Mouse (Mus musculus) hindbrain, embryonic 13.5 days (tissue): ENCODE measurements around the gene Ankrd6. TPM values are rescaled to one million over a fixed set of nuclear protein-coding genes. Genes with fewer than 3 reads are reported as not detected.

Source experiments
- ATAC-seq: fragments of 200-750 bp; cut with Nextera tagmentation; 2 replicates; pipeline ENCODE4 v1.8.0; 2017; ENCODE audit warnings: moderate TSS enrichment; ENCODE audit not compliant: low FRiP score
- H3K27ac ChIP-seq: fragments of 300-500 bp; sonication (generic); 2 replicates; pipeline ENCODE4 v1.5.1; 2015; ENCODE audit warnings: inconsistent platforms, mild to moderate bottlenecking, moderate library complexity
- H3K27me3 ChIP-seq: fragments of 300-500 bp; sonication (generic); 2 replicates; pipeline ENCODE4 v1.6.1; 2015; ENCODE audit warnings: mild to moderate bottlenecking, inconsistent platforms
- H3K36me3 ChIP-seq: fragments of 300-500 bp; sonication (generic); 2 replicates; pipeline ENCODE4 v1.6.1; 2015; ENCODE audit warnings: mild to moderate bottlenecking, inconsistent platforms
- H3K4me1 ChIP-seq: fragments of 300-500 bp; sonication (generic); replicated peaks from 2 replicates; pipeline ENCODE4 v1.6.1; 2015; ENCODE audit warnings: inconsistent platforms
- H3K4me2 ChIP-seq: fragments of 300-500 bp; sonication (generic); 2 replicates; pipeline ENCODE4 v1.6.1; 2015; ENCODE audit warnings: inconsistent platforms, mild to moderate bottlenecking, moderate library complexity
- H3K4me3 ChIP-seq: fragments of 300-500 bp; sonication (generic); 2 replicates; pipeline ENCODE4 v1.5.1; 2015; ENCODE audit warnings: mild to moderate bottlenecking, inconsistent platforms
- H3K9ac ChIP-seq: fragments of 300-500 bp; sonication (generic); 2 replicates; pipeline ENCODE4 v1.6.1; 2015; ENCODE audit warnings: mild to moderate bottlenecking, inconsistent platforms
- H3K9me3 ChIP-seq: fragments of 300-500 bp; sonication (generic); 2 replicates; pipeline ENCODE4 v1.6.1; 2016; ENCODE audit warnings: inconsistent platforms
- WGBS: fragments of 180-500 bp; shearing (Covaris S2); methylation state at CpG from one replicate; pipeline ENCODE4 v1.1.7; 2015; 5-methylcytosine and 5-hydroxymethylcytosine counted together
- polyA plus RNA-seq: library from polyadenylated mRNA; unstranded; fragments of >200 nt; fragmentation: Nextera tagmentation; extraction: Ambion mirVana; gene quantifications from 2 replicates; pipeline ENCODE4 v1.2.1, GENCODE M21; 2015

Gene Ankrd6
- polyA plus RNA-seq, 1 experiment from 2014 or later: 19.0 TPM

DNA sequence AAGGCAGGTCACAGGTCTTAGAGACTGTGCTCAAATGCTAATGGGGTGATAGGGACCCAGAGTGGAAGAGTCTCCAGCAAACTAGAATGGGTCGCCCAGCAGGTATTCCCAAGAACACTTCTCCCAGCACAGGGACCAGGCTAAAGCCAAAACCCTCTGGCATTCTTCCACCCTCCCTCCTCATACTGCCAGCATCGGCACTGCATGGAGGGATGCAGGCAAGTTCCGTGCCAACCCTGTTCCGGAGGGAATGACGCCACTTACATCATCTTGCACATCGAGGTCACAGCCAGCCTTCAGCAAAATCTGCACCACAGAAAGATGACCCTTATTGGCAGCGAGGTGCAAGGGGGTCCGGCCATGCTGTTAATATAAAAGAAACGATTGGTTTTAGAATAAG lies 114.6 kb downstream of the Ankrd6 start:
- Histone ChIP-seq H3K4me1 (peaks cover 5% of the 10 kb centered on the region; the same call in 1 of the 2 replicates), H3K27ac (no peak overlapping the region), H3K9me3 (no peaks in the 10 kb centered on the region), H3K27me3 (no peaks in the 10 kb centered on the region), H3K4me2 (no peak overlapping the region), H3K4me3 (no peak overlapping the region), H3K36me3 (no peaks in the 10 kb centered on the region), H3K9ac (no peak overlapping the region)
- no peak for ATAC-seq
- 93% methylated on average over 9 of the region's 9 CpGs for WGBS

DNA sequence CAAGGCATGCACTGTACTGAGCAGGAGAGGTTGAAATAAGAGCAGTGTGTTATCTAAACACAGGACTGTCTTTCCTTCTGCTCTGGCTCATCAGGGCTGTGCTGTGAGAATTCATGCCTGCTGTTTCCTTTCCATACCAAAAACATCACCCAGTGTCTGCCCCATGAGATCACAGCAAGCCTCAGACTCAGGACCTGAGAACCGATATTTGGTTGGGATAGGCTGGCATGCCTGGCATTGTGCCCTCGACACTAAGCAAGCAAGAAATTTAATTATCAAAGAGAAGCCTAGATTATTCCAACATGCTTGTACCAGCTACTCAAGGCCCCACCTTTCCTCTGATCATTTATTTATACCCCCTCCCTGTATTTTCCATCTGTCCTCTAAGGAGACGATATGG lies 116.1 kb downstream of the Ankrd6 start:
- no peak for ATAC-seq
- no peak overlapping the region for H3K9ac ChIP-seq
- H3K9me3 ChIP-seq: no peaks in the 10 kb centered on the region
- H3K27ac ChIP-seq: no peak overlapping the region
- H3K4me2 ChIP-seq: no peak overlapping the region; the same call in 1 of the 2 replicates
- no peaks in the 10 kb centered on the region for H3K36me3 ChIP-seq
- H3K4me1 ChIP-seq: peaks cover 5% of the 10 kb centered on the region; the same call in 1 of the 2 replicates
- H3K4me3 ChIP-seq: no peak overlapping the region
- 81% methylated on average over 3 of the region's 3 CpGs for WGBS
- no peaks in the 10 kb centered on the region for H3K27me3 ChIP-seq

DNA sequence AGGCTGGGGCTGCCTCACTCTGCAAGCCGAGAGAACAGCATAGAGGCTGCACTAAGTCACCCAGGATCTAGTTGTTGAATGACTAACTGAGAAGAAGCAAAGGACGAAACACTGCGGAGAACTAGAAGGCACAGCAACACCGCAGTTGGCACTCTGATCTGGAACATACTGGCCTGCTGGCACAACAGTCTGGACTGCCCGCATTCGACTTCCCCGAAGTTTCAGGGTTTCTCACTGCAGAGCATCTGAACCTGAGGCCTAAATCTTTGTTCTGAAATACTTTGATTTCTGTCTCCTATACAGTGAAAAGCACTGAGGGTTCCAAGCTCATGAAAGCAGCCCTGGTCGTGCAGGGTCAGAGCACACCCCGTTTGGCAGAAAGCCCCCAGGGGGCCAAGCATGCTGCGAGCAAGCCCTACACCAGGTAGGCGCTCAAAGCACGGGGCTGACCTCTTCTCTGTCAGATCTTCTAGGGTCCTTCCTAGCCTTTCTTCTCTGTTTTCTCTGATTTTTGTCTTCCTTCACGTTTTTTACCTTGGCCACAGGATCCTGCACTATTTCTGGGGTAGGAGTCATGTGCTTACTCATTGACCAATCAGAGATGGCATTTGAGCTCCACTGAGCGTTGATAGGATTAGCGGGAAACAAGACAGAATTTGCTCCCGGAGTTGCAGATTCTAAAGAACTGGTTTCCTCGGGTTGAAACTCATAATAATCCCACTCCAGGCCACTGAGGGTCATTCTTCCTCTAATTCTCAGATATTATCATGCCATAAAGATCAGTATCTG lies 117.0 kb downstream of the Ankrd6 start:
- peak overlapping the region; percentile 31 for H3K4me3 ChIP-seq
- no peak overlapping the region for H3K27ac ChIP-seq
- H3K4me1 ChIP-seq: peaks cover 5% of the 10 kb centered on the region; the same call in 1 of the 2 replicates
- 52% methylated on average over 17 of the region's 17 CpGs for WGBS
- 0 out of 2 replicates have a peak overlapping the region, but pooled peaks have one; percentile 10 for H3K9ac ChIP-seq
- H3K4me2 ChIP-seq: peak overlapping the region; percentile 54
- no peaks in the 10 kb centered on the region for H3K36me3 ChIP-seq
- 0 out of 2 replicates have a peak, but pooled peaks have one; percentile 52 for ATAC-seq
- H3K27me3 ChIP-seq: no peaks in the 10 kb centered on the region
- H3K9me3 ChIP-seq: no peaks in the 10 kb centered on the region

DNA sequence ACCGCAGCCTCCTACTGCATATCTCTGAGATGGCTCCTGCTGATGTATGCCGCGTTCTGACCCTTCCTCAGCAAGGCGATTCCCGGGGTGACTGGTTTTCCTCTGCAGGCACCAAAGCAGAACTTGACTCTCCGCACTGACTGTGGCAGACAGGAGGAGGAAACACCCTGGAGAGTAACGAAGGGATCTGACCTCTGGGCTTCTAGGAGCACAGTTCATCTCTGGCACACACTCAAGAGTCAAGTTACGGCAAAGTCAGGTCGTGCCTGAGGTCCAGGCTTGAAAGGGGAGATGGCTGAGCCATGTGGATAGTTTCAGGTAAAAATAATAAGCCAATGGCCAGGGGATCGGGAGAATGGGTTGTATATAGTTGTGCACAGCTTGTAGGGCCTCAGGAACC lies 121.3 kb downstream of the Ankrd6 start:
- 77% methylated on average over 10 of the region's 10 CpGs for WGBS
- no peak overlapping the region for H3K4me2 ChIP-seq
- H3K9me3 ChIP-seq: no peaks in the 10 kb centered on the region
- H3K4me1 ChIP-seq: peaks cover 13% of the 10 kb centered on the region
- no peak overlapping the region for H3K9ac ChIP-seq
- ATAC-seq: no peak
- no peak overlapping the region for H3K4me3 ChIP-seq
- no peaks in the 10 kb centered on the region for H3K36me3 ChIP-seq
- no peaks in the 10 kb centered on the region for H3K27me3 ChIP-seq
- no peak overlapping the region for H3K27ac ChIP-seq

DNA sequence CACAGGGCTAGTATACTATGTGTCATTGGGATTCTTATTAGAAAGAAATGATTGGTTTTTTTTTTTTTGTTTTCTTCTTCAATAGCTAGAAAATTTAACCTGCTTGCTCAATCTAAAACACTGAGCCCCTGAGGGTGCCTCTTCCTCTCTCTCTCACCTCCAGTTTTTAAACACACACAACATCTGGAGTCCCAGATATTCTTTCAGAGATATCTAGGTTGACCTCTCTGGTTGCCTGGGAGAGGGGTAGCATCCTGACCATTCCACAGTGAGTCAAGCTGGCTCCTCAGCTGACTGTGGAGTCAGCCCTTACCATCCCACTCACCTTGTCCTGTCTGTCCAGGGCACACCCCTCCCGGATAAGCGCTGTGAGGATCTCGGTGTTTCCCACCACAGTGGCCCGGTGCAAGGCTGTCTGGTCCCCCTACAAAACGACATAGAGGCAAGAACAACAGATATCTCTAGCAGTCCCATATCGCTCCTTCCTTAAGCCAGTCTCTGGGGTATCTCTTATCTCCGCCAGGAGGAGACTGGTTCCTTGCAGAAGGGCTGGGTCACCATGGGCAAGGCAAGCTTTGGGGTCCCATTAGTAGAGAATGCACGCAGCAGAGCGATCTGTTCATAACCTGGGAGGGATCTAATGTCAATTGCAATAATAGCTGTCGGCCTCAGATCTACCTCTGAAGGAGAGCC lies 122.1 kb downstream of the Ankrd6 start:
- Histone ChIP-seq H3K9ac (no peak overlapping the region), H3K4me2 (no peak overlapping the region), H3K36me3 (no peaks in the 10 kb centered on the region), H3K4me1 (peaks cover 11% of the 10 kb centered on the region), H3K27ac (no peak overlapping the region), H3K4me3 (no peak overlapping the region), H3K9me3 (no peaks in the 10 kb centered on the region), H3K27me3 (no peaks in the 10 kb centered on the region)
- no peak for ATAC-seq
- 95% methylated on average over 10 of the region's 10 CpGs for WGBS

DNA sequence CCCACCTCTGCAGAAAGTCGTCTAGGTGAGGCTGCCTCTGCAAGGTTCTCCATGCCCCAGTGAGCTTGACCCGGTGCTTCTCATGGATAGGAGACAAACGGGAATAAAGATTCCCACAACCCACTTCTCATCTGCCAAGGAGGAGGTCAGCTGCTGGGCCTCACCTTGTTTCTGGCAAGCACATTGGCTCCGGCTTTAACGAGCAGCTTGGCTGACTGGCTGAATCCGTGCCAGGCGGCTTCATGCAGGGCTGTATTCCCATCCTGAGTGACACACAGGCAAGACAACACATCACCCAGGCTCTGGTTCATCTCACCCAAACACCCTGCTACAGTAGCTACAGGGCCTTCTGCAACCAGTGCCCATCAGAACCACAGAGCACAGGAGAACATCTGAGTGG lies 123.7 kb downstream of the Ankrd6 start:
- H3K9me3 ChIP-seq: no peaks in the 10 kb centered on the region
- no peak overlapping the region for H3K4me3 ChIP-seq
- peak overlapping the region; percentile 25; the same call in 1 of the 2 replicates for H3K27ac ChIP-seq
- H3K27me3 ChIP-seq: no peaks in the 10 kb centered on the region
- H3K4me2 ChIP-seq: no peak overlapping the region
- peaks cover 4% of the 10 kb centered on the region; the same call in 1 of the 2 replicates for H3K36me3 ChIP-seq
- no peak for ATAC-seq
- no peak overlapping the region for H3K9ac ChIP-seq
- peaks cover 8% of the 10 kb centered on the region for H3K4me1 ChIP-seq
- WGBS: 56% methylated on average over 7 of the region's 7 CpGs

DNA sequence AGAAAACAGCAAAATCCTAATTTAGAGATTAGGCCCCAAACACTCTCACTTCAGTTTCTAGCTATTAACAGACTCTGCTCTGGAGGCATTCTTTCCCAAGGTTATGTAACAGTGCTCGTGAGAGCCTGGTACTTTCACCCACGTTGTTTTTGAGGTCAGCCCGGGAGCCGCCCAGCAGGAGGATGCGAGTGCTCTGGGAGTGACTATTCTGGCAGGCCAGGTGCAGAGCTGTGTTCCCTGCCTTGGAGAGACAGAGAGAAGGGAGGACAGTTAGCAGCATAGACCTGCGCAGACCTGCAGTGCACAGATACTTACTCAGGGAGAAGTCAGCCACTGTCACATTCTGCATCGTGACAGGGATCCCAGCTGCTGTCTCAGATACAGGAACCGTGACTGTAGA lies 126.4 kb downstream of the Ankrd6 start:
- ATAC-seq: no peak
- peaks cover 8% of the 10 kb centered on the region; the same call in 1 of the 2 replicates for H3K36me3 ChIP-seq

DNA sequence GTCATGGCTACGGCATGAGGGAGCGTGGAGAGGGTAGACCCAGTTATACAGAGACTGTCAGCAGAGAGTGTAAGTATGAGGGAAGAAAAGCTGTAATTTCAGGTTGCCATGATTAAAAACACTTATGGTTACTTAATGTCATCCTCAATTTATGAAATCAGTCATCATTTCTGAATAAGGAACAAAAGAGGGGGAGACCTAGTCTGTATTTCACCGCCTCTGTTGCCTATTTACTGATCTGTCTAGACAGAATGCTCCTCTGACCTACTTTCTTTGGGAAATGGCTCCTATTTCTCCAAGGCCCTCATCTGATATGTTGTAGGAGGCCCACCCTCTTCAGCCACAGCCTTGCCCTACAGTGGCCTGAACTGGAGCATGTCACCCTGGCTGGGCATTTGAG lies 130.0 kb downstream of the Ankrd6 start:
- ATAC-seq: no peak

More for the DNA sequence above, 126.4 kb downstream of the Ankrd6 start:
- no peaks in the 10 kb centered on the region for H3K9me3 ChIP-seq
- no peak overlapping the region for H3K9ac ChIP-seq
- WGBS: 67% methylated on average over 8 of the region's 8 CpGs
- H3K4me3 ChIP-seq: no peak overlapping the region
- H3K4me1 ChIP-seq: peaks cover 8% of the 10 kb centered on the region
- H3K4me2 ChIP-seq: no peak overlapping the region
- H3K27me3 ChIP-seq: no peaks in the 10 kb centered on the region
- no peak overlapping the region for H3K27ac ChIP-seq

DNA sequence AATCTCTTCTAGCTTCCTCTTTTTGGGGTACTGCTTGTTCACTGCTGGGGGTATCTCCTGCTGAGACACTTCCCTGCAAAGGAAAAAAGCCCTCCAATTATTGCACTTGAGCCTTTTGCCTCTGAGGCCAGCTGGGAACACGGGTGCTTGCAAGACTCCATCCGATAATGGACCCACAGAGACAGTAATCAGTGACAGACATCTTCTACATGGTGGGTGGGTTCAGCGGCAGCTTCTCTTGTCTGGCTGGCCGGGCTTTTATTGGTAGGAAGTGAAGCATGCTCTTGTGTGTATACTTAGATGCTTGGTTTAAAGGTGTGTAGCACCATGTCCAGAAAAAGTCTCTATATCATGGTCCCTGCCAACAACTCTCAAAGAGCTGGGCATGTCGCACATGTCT lies 133.2 kb downstream of the Ankrd6 start:
- Histone ChIP-seq H3K27me3 (no peaks in the 10 kb centered on the region), H3K9me3 (no peaks in the 10 kb centered on the region), H3K27ac (no peak overlapping the region), H3K4me1 (no peaks in the 10 kb centered on the region), H3K4me2 (no peak overlapping the region), H3K4me3 (no peak overlapping the region), H3K36me3 (peaks cover 30% of the 10 kb centered on the region), H3K9ac (no peak overlapping the region)
- ATAC-seq: no peak
- WGBS: 66% methylated on average over 5 of the region's 5 CpGs

More for the DNA sequence above, 130.0 kb downstream of the Ankrd6 start:
- Histone ChIP-seq H3K4me2 (no peak overlapping the region), H3K4me3 (no peak overlapping the region), H3K36me3 (peaks cover 23% of the 10 kb centered on the region), H3K27me3 (no peaks in the 10 kb centered on the region), H3K9ac (no peak overlapping the region), H3K4me1 (no peaks in the 10 kb centered on the region), H3K27ac (no peak overlapping the region), H3K9me3 (no peaks in the 10 kb centered on the region)
- 98% methylated on average over 3 of the region's 3 CpGs for WGBS

DNA sequence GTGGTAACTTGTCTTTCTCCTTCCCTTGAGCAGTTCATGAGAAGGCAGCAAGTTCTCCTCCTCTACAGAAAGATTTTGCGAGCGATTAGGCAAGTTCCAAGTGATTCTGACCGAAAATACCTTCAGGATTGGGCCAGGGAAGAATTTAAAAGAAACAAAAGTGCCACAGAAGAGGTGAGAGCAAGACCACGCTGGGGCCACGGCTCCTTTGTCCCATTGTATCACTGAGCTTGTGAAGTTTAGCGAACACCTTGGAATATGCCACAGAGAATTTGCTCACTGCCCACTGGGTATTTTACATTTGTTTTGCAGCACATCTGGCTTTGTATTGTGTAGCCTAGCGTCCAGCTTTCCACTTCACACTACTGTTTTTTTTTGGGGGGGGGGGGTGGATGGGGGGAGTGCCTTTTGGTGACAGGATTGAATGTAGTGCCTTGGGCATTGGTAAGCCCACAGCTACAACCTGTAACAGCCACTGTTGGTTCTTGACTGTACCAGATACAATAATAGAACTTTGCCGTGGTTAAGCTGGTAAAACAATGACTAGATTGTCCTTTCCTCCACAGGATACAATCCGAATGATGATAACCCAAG lies 150.0 kb downstream of the Ankrd6 start:
- Histone ChIP-seq H3K27me3 (no peaks in the 10 kb centered on the region), H3K9ac (peak overlapping the region; percentile 93), H3K27ac (peak overlapping the region; percentile 100), H3K4me1 (peaks cover 12% of the 10 kb centered on the region), H3K36me3 (peaks cover 6% of the 10 kb centered on the region), H3K4me2 (peak overlapping the region; percentile 73), H3K4me3 (peak overlapping the region; percentile 80), H3K9me3 (no peaks in the 10 kb centered on the region)
- peak; percentile 44; the same call in 1 of the 2 replicates for ATAC-seq
- 9% methylated on average over 9 of the region's 9 CpGs for WGBS

DNA sequence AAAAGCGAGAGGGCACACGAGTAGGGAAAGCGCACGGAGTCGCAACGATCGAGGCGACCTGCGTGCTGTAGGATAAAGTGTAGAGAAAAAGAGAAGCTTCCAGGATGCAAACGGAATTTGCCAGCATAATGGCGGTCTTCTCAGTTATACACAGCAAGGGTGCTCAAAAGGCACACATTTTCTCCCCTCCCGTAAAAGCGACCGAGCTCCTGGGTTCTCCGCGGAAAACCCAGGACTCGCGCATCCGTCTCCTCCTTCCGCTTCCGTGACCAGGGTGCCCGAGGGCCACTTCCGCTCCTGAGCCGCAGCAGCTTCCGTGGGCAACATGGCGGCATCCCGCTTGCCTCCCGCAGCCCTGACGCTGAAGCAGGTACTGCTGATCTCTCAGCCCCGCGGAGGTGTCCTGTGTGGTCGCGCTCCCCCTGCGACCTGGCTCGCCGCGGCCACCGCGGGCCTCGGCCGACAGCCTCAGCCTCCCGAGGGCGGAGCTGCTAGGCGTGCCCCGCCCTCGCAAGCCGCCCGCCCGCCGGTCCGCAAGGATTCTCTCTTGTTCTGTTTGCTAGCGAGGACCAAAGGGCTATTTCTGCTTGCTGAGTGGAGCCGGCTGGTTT lies 150.6 kb downstream of the Ankrd6 start, which contains the start of gene Lyrm2:
Lyrm2 (plus strand) TSS at position 288 of the 611 bp plus-strand sequence.
- Histone ChIP-seq H3K36me3 (peaks cover 5% of the 10 kb centered on the region; the same call in 1 of the 2 replicates), H3K27me3 (no peaks in the 10 kb centered on the region), H3K9me3 (no peaks in the 10 kb centered on the region), H3K4me2 (peak within 1 kb of the TSS; percentile 73), H3K27ac (peak within 1 kb of the TSS; percentile 100), H3K4me3 (peak within 1 kb of the TSS; percentile 80), H3K9ac (peak within 1 kb of the TSS; percentile 93), H3K4me1 (peaks cover 12% of the 10 kb centered on the region)
- WGBS: 1% methylated on average over 53 of the region's 53 CpGs
- ATAC-seq: peak; percentile 94

DNA sequence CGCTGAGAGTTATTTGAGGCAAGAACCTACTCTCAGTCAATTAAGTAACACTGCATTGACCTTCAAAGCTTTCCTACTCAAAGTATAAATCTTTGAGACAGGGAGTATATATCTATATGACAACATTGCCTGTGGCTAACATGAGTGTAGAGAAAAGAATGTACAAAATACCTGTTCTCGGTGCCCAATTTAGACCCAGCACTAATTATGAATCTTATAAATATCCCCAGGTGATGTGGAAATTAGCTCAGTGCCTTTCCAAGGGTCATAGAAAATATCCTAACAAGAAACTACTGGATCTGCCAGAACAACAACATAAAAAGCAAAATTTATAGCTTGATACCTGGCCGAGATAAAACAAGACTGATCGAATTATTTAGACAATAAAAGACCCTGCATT lies 151.7 kb downstream of the Ankrd6 start:
- 98% methylated on average over 4 of the region's 4 CpGs for WGBS
- Histone ChIP-seq H3K9me3 (no peaks in the 10 kb centered on the region), H3K4me3 (no peak overlapping the region), H3K27ac (no peak overlapping the region), H3K4me2 (no peak overlapping the region), H3K27me3 (no peaks in the 10 kb centered on the region), H3K36me3 (peaks cover 5% of the 10 kb centered on the region; the same call in 1 of the 2 replicates), H3K9ac (no peak overlapping the region), H3K4me1 (peaks cover 12% of the 10 kb centered on the region)
- ATAC-seq: no peak
